Mouse (Mus musculus) forebrain, postnatal 0 days (tissue): ENCODE measurements around the gene Khk. TPM values are rescaled to one million over a fixed set of nuclear protein-coding genes. Genes with fewer than 3 reads are reported as not detected.

Experiments
- ATAC-seq: fragments of 200-750 bp; cut with Nextera tagmentation; 2 replicates; pipeline ENCODE4 v1.8.0; 2017; ENCODE audit warnings: mild to moderate bottlenecking, moderate library complexity
- DNase-seq: peaks from one replicate; pipeline ENCODE4 v3.0.0-alpha.2; 2015
- H3K27ac ChIP-seq: fragments of 300-500 bp; sonication (generic); 2 replicates; pipeline ENCODE4 v1.5.1; 2014; ENCODE audit warnings: low read depth, mild to moderate bottlenecking, antibody characterized with exemption, low read length, moderate library complexity, mixed read lengths
- H3K27me3 ChIP-seq: fragments of 300-500 bp; sonication (generic); 2 replicates; pipeline ENCODE4 v1.6.1; 2014; ENCODE audit warnings: mild to moderate bottlenecking, low read length, mixed read lengths; ENCODE audit not compliant: insufficient read depth
- H3K36me3 ChIP-seq: fragments of 300-500 bp; sonication (generic); 2 replicates; pipeline ENCODE4 v1.6.1; 2014; ENCODE audit warnings: mild to moderate bottlenecking, moderate library complexity; ENCODE audit not compliant: insufficient read depth
- H3K4me1 ChIP-seq: fragments of 300-500 bp; sonication (generic); 2 replicates; pipeline ENCODE4 v1.6.1; 2014; ENCODE audit warnings: antibody characterized with exemption; ENCODE audit not compliant: insufficient read depth
- H3K4me2 ChIP-seq: fragments of 300-500 bp; sonication (generic); 2 replicates; pipeline ENCODE4 v1.6.1; 2014; ENCODE audit warnings: low read depth, mild to moderate bottlenecking, moderate library complexity
- H3K4me3 ChIP-seq: fragments of 300-500 bp; sonication (generic); 2 replicates; pipeline ENCODE4 v1.5.1; 2014; ENCODE audit warnings: low read depth, low read length, mixed read lengths
- H3K9ac ChIP-seq: fragments of 300-500 bp; sonication (generic); 2 replicates; pipeline ENCODE4 v1.6.1; 2014; ENCODE audit warnings: mild to moderate bottlenecking
- H3K9me3 ChIP-seq: fragments of 300-500 bp; sonication (generic); 2 replicates; pipeline ENCODE4 v1.6.1; 2016; ENCODE audit warnings: low read length
- CTCF ChIP-seq: sonication (generic); IDR thresholded peaks from 2 replicates; pipeline ENCODE4 v1.5.1; 2016; ENCODE audit warnings: antibody characterized with exemption, control low read depth, low read depth
- WGBS: fragments of 180-500 bp; shearing (Covaris S2); extraction: QIAGEN DNeasy Blood & Tissue Kit; methylation state at CpG from one replicate; pipeline ENCODE4 v1.1.7; 2014; 5-methylcytosine and 5-hydroxymethylcytosine counted together
- polyA plus RNA-seq: library from polyadenylated mRNA; unstranded; fragments of >200 nt; fragmentation: Nextera tagmentation; extraction: Ambion mirVana; gene quantifications from 2 replicates; pipeline ENCODE4 v1.2.1, GENCODE M21; 2015
- total RNA-seq: library from RNA; depleted of rRNA; stranded (reverse); fragments of >200 nt; gene quantifications from 2 replicates; pipeline ENCODE4 v1.2.3, GENCODE M21; 2014

Gene Khk
- total and polyA plus RNA-seq, 2 experiments from 2014 or later = 4.5 to 13.2 TPM

GRCm38 (mm10) chr5:30925217-30925616 is 4.0 kb downstream of the Khk start:
- no peak overlapping the region for H3K4me2 ChIP-seq
- H3K9ac ChIP-seq = no peak overlapping the region
- TF ChIP-seq CTCF = no peak
- no peaks in the 10 kb centered on the region for H3K9me3 ChIP-seq
- no peak for ATAC-seq
- 95% methylated on average over 5 of the region's 5 CpGs for WGBS
- H3K36me3 ChIP-seq = no peaks in the 10 kb centered on the region
- no peak for DNase-seq
- H3K27ac ChIP-seq = no peak overlapping the region
- no peaks in the 10 kb centered on the region for H3K27me3 ChIP-seq
- 0 out of 2 replicates have a peak, but pooled peaks cover 4% of the 10 kb centered on the region for H3K4me1 ChIP-seq
- no peak overlapping the region for H3K4me3 ChIP-seq

GRCm38 (mm10) chr5:30926073-30926472 is 4.8 kb downstream of the Khk start:
- Histone ChIP-seq H3K36me3 (no peaks in the 10 kb centered on the region), H3K4me3 (no peak overlapping the region), H3K27ac (no peak overlapping the region), H3K9me3 (no peaks in the 10 kb centered on the region), H3K4me1 (0 out of 2 replicates have a peak, but pooled peaks cover 4% of the 10 kb centered on the region), H3K4me2 (no peak overlapping the region), H3K27me3 (no peaks in the 10 kb centered on the region), H3K9ac (no peak overlapping the region)
- TF ChIP-seq CTCF = no peak
- DNase-seq (no peak), ATAC-seq (no peak)
- WGBS = 74% methylated on average over 2 of the region's 2 CpGs

GRCm38 (mm10) chr5:30927945-30928529 is 6.8 kb downstream of the Khk start:
- no peak for TF ChIP-seq CTCF
- Histone ChIP-seq H3K9ac (no peak overlapping the region), H3K4me3 (no peak overlapping the region), H3K4me1 (no peaks in the 10 kb centered on the region), H3K27me3 (no peaks in the 10 kb centered on the region), H3K4me2 (peak overlapping the region; percentile 21; the same call in 1 of the 2 replicates), H3K36me3 (peaks cover 2% of the 10 kb centered on the region; the same call in 1 of the 2 replicates), H3K9me3 (no peaks in the 10 kb centered on the region), H3K27ac (no peak overlapping the region)
- WGBS = 42% methylated on average over 7 of the region's 7 CpGs
- ATAC-seq = peak; percentile 87
- DNase-seq = peak; percentile 67

GRCm38 (mm10) chr5:30930121-30930520 is 8.9 kb downstream of the Khk start:
- Histone ChIP-seq H3K9ac (no peak overlapping the region), H3K27ac (no peak overlapping the region), H3K4me1 (no peaks in the 10 kb centered on the region), H3K4me3 (no peak overlapping the region), H3K27me3 (no peaks in the 10 kb centered on the region), H3K4me2 (no peak overlapping the region), H3K36me3 (peaks cover 8% of the 10 kb centered on the region; the same call in 1 of the 2 replicates), H3K9me3 (no peaks in the 10 kb centered on the region)
- WGBS = 35% methylated on average over 4 of the region's 4 CpGs
- peak; percentile 80 for TF ChIP-seq CTCF
- ATAC-seq = peak; percentile 66
- DNase-seq = peak; percentile 84

GRCm38 (mm10) chr5:30930846-30931245 is 9.6 kb downstream of the Khk start:
- Histone ChIP-seq H3K27ac (no peak overlapping the region), H3K36me3 (peaks cover 8% of the 10 kb centered on the region; the same call in 1 of the 2 replicates), H3K9ac (no peak overlapping the region), H3K4me2 (no peak overlapping the region), H3K9me3 (no peaks in the 10 kb centered on the region), H3K27me3 (no peaks in the 10 kb centered on the region), H3K4me1 (no peaks in the 10 kb centered on the region), H3K4me3 (no peak overlapping the region)
- 65% methylated on average over 6 of the region's 6 CpGs for WGBS
- ATAC-seq (no peak), DNase-seq (no peak)
- TF ChIP-seq CTCF = no peak

GRCm38 (mm10) chr5:30931378-30931777 is 10.1 kb downstream of the Khk start:
- H3K4me3 ChIP-seq = no peak overlapping the region
- H3K27ac ChIP-seq = no peak overlapping the region
- no peaks in the 10 kb centered on the region for H3K27me3 ChIP-seq
- no peak overlapping the region for H3K9ac ChIP-seq
- H3K9me3 ChIP-seq = no peaks in the 10 kb centered on the region
- no peak overlapping the region for H3K4me2 ChIP-seq
- TF ChIP-seq CTCF = no peak
- DNase-seq (no peak), ATAC-seq (no peak)
- no peaks in the 10 kb centered on the region for H3K4me1 ChIP-seq
- peaks cover 8% of the 10 kb centered on the region; the same call in 1 of the 2 replicates for H3K36me3 ChIP-seq
- 87% methylated on average over 4 of the region's 4 CpGs for WGBS

- ATAC-seq (no peak), DNase-seq (no peak)
- no peak overlapping the region for H3K9ac ChIP-seq
- no peak overlapping the region for H3K27ac ChIP-seq
- H3K9me3 ChIP-seq = no peaks in the 10 kb centered on the region
- no peak overlapping the region for H3K4me3 ChIP-seq
- H3K4me2 ChIP-seq = no peak overlapping the region
- 63% methylated on average over 5 of the region's 5 CpGs for WGBS
- H3K36me3 ChIP-seq = peaks cover 8% of the 10 kb centered on the region; the same call in 1 of the 2 replicates
- no peaks in the 10 kb centered on the region for H3K4me1 ChIP-seq
- no peak for TF ChIP-seq CTCF
- no peaks in the 10 kb centered on the region for H3K27me3 ChIP-seq
Observed at GRCm38 (mm10) chr5:30933705-30934104, 12.5 kb downstream of the Khk start.
